Mouse (Mus musculus): Measurements from ENCODE around the gene Lyzl6.

- TF ChIP-seq POLR2A (IDR thresholded peaks at IDR 0.05; ENCODE audit: low read depth, low read length) (no peak), CTCF (IDR thresholded peaks at IDR 0.05; ENCODE audit: extremely low read depth, insufficient read length, insufficient replicate concordance, low read depth, low read length) (no peak)
Measured at GRCm38 (mm10) chr11:103645731-103646130, 7.0 kb upstream of the Lyzl6 start.
